Mouse (Mus musculus) adrenal gland, postnatal 4 days (tissue): ENCODE measurements around the gene Gm42715. TPM values are rescaled to one million over a fixed set of nuclear protein-coding genes. Genes with fewer than 3 reads are reported as not detected.
"Not testable (repeated sequence)": the region's sequence is repeated elsewhere in the genome, so short reads cannot be mapped to it uniquely, and the experiment has no call there.

ENCODE experiments used
- DNase-seq, 2 experiments: peaks; one replicate each; pipeline ENCODE4 v3.0.0; 2021 to 2022; ENCODE audit warnings: low spot score in 2 of 2, mixed read lengths in 2 of 2
- total RNA-seq, 2 experiments: library from RNA; stranded (reverse); gene quantifications; 2 replicates each; pipeline ENCODE4 v1.2.3; 2021

The Gm42715 gene
- total RNA-seq, 2 experiments from 2014 or later: 26.4 to 27.5 TPM

GRCm38 (mm10) chr7:127494648-127495047 lies 24.7 kb upstream of the Gm42715 start:
- no peak for DNase-seq

- DNase-seq: no peak
Observed at GRCm38 (mm10) chr7:127497382-127497781, 22.0 kb upstream of the Gm42715 start.

- DNase-seq: no peak
Observed at GRCm38 (mm10) chr7:127498407-127498806, 21.0 kb upstream of the Gm42715 start.

- no peak for DNase-seq
Observed at GRCm38 (mm10) chr7:127508291-127508690, 11.1 kb upstream of the Gm42715 start.

GRCm38 (mm10) chr7:127509830-127510229 lies 9.6 kb upstream of the Gm42715 start:
- not testable (repeated sequence) for DNase-seq

- no peak for DNase-seq
Observed at GRCm38 (mm10) chr7:127511241-127511640, 8.1 kb upstream of the Gm42715 start.

- peak; percentile 74 to 87 for DNase-seq
Observed at GRCm38 (mm10) chr7:127511808-127512230, 7.6 kb upstream of the Gm42715 start, which contains the start of gene Srcap. TSS of gene Srcap (plus strand) at chr7:127511983.

- peak; percentile 76 to 87 for DNase-seq
Observed at GRCm38 (mm10) chr7:127512231-127513015, 7.0 kb upstream of the Gm42715 start.

GRCm38 (mm10) chr7:127513016-127513390 lies 6.4 kb upstream of the Gm42715 start:
- no peak for DNase-seq

GRCm38 (mm10) chr7:127513781-127514180 lies 5.6 kb upstream of the Gm42715 start:
- DNase-seq: no peak

- no peak for DNase-seq
Observed at GRCm38 (mm10) chr7:127515846-127516245, 3.5 kb upstream of the Gm42715 start.

- DNase-seq: no peak
Observed at GRCm38 (mm10) chr7:127516344-127516743, 3.0 kb upstream of the Gm42715 start.

- DNase-seq: no peak
Observed at GRCm38 (mm10) chr7:127541671-127542070, 22.3 kb downstream of the Gm42715 start.

- DNase-seq: no peak
Observed at GRCm38 (mm10) chr7:127549116-127549835, 29.9 kb downstream of the Gm42715 start.

GRCm38 (mm10) chr7:127551558-127551957 lies 32.2 kb downstream of the Gm42715 start:
- no peak for DNase-seq

GRCm38 (mm10) chr7:127560580-127560979 lies 41.2 kb downstream of the Gm42715 start:
- no peak for DNase-seq

GRCm38 (mm10) chr7:127561340-127561858 lies 42.0 kb downstream of the Gm42715 start, which contains the start of gene Tmem265:
TSS of gene Tmem265 (plus strand) at chr7:127561390.
- no peak for DNase-seq

GRCm38 (mm10) chr7:127564381-127565150 lies 45.2 kb downstream of the Gm42715 start:
- DNase-seq: no peak

GRCm38 (mm10) chr7:127572895-127573471 lies 53.6 kb downstream of the Gm42715 start, which contains the start of gene Phkg2:
TSS of gene Phkg2 (plus strand) at chr7:127573340.
- peak; percentile 54 to 83 for DNase-seq

- no peak for DNase-seq
Observed at GRCm38 (mm10) chr7:127573503-127574008, 54.2 kb downstream of the Gm42715 start.
